Mouse (Mus musculus) CH12.LX (cell line): ENCODE data around the gene Tmem245. TPM values are rescaled to one million over a fixed set of nuclear protein-coding genes. Genes with fewer than 3 reads are reported as not detected.

Experiments
- DNase-seq: peaks from one replicate; pipeline ENCODE4 v3.0.0-alpha.2; 2013; ENCODE audit errors: extremely low read depth
- H3K27ac ChIP-seq: 2 replicates; pipeline ENCODE4 v1.5.1; 2012; ENCODE audit warnings: low read depth, mild to moderate bottlenecking, control low read depth, moderate library complexity; ENCODE audit not compliant: insufficient read depth
- H3K27me3 ChIP-seq: replicated peaks from 2 replicates; pipeline ENCODE3; 2012; ENCODE audit warnings: inconsistent platforms
- H3K36me3 ChIP-seq, 2 experiments: replicated peaks in 1 of 2; 2 replicates each; pipeline versions ENCODE3 to v1.6.1; 2012; ENCODE audit warnings: inconsistent platforms in 1 of 2, low read length in 1 of 2, mild to moderate bottlenecking in 1 of 2, mixed read lengths in 1 of 2, moderate library complexity in 1 of 2; ENCODE audit not compliant: control insufficient read depth in 1 of 2, insufficient read depth in 1 of 2
- H3K4me1 ChIP-seq, 2 experiments: 2 replicates each; pipeline ENCODE4 v1.6.1; 2012; ENCODE audit warnings: inconsistent platforms in 1 of 2, moderate library complexity in 1 of 2; ENCODE audit not compliant: insufficient read depth in 2 of 2, control insufficient read depth in 1 of 2
- H3K4me2 ChIP-seq: 2 replicates; pipeline ENCODE4 v1.6.1; 2012; ENCODE audit warnings: low read depth, mild to moderate bottlenecking, control low read depth; ENCODE audit not compliant: poor library complexity, insufficient read depth, severe bottlenecking
- H3K4me3 ChIP-seq, 3 experiments: fragments of 150-350 bp in 1 of 3; sonication (generic) in 1 of 3; replicated peaks in 1 of 3; 2 replicates each; pipeline versions ENCODE3 to v1.5.1; 2011 to 2012; ENCODE audit warnings: low read depth in 2 of 3, low read length in 2 of 3, mild to moderate bottlenecking in 2 of 3, moderate library complexity in 2 of 3, control low read depth in 1 of 3, improper control_type of control experiment in 1 of 3, inconsistent platforms in 1 of 3, mixed read lengths in 1 of 3; ENCODE audit not compliant: poor library complexity in 1 of 3
- H3K79me2 ChIP-seq: replicated peaks from 2 replicates; pipeline ENCODE4 v1.6.1; 2012; ENCODE audit warnings: mild to moderate bottlenecking, moderate library complexity; ENCODE audit not compliant: control insufficient read depth, poor library complexity, insufficient read depth, severe bottlenecking; ENCODE audit errors: extremely low read depth
- H3K9ac ChIP-seq: 2 replicates; pipeline ENCODE4 v1.6.1; 2012; ENCODE audit warnings: low read depth, mild to moderate bottlenecking, control low read depth, moderate library complexity; ENCODE audit not compliant: insufficient read depth
- H3K9me3 ChIP-seq: replicated peaks from 2 replicates; pipeline ENCODE3; 2012; ENCODE audit warnings: low read length, inconsistent platforms, mixed read lengths
- CHD2 ChIP-seq: IDR thresholded peaks from 2 replicates; pipeline ENCODE4 v1.6.1; 2011; ENCODE audit warnings: low read length, improper control_type of control experiment
- CTCF ChIP-seq, 2 experiments: IDR thresholded peaks in 1 of 2; conservative IDR thresholded peaks in 1 of 2; 2 replicates each; pipeline ENCODE4 v1.5.1; 2011 to 2012; ENCODE audit warnings: low read depth in 2 of 2, low read length in 2 of 2, improper control_type of control experiment in 1 of 2, inconsistent platforms in 1 of 2, mild to moderate bottlenecking in 1 of 2, moderate library complexity in 1 of 2
- E2F4 ChIP-seq: IDR thresholded peaks from 2 replicates; pipeline ENCODE4 v1.6.1; 2011; ENCODE audit warnings: low read depth, low read length, improper control_type of control experiment; ENCODE audit not compliant: insufficient replicate concordance
- ETS1 ChIP-seq: conservative IDR thresholded peaks from 2 replicates; pipeline ENCODE4 v1.6.1; 2012; ENCODE audit warnings: low read depth, mild to moderate bottlenecking, inconsistent platforms, low read length, improper control_type of control experiment, moderate library complexity
- GABPA ChIP-seq: IDR thresholded peaks from 2 replicates; pipeline ENCODE4 v1.6.1; 2012; ENCODE audit warnings: low read depth, low read length, improper control_type of control experiment, inconsistent platforms; ENCODE audit not compliant: insufficient replicate concordance
- IRF4 ChIP-seq: IDR thresholded peaks from 2 replicates; pipeline ENCODE4 v1.6.1; 2014; ENCODE audit warnings: low read depth, mild to moderate bottlenecking, inconsistent platforms, low read length, improper control_type of control experiment
- JUN ChIP-seq: IDR thresholded peaks from 2 replicates; pipeline ENCODE4 v1.6.1; 2011; ENCODE audit warnings: low read depth, mild to moderate bottlenecking, low read length, improper control_type of control experiment, moderate library complexity; ENCODE audit not compliant: insufficient read depth
- KAT2A ChIP-seq: IDR thresholded peaks from 2 replicates; pipeline ENCODE4 v1.6.1; 2012; ENCODE audit warnings: low read length, improper control_type of control experiment, inconsistent platforms; ENCODE audit not compliant: insufficient replicate concordance
- MAFK ChIP-seq: IDR thresholded peaks from 2 replicates; pipeline ENCODE4 v1.6.1; 2011; ENCODE audit warnings: low read length, improper control_type of control experiment; ENCODE audit not compliant: insufficient replicate concordance
- MAZ ChIP-seq: IDR thresholded peaks from 2 replicates; pipeline ENCODE4 v1.6.1; 2012; ENCODE audit warnings: low read depth, mild to moderate bottlenecking, inconsistent platforms, low read length, improper control_type of control experiment, moderate library complexity
- NELFE ChIP-seq: IDR thresholded peaks from 2 replicates; pipeline ENCODE4 v1.6.1; 2011; ENCODE audit warnings: low read depth, low read length, improper control_type of control experiment
- NRF1 ChIP-seq: IDR thresholded peaks from 2 replicates; pipeline ENCODE4 v1.6.1; 2014; ENCODE audit warnings: low read depth, mild to moderate bottlenecking, inconsistent platforms, low read length, improper control_type of control experiment, moderate library complexity
- PAX5 ChIP-seq: IDR thresholded peaks from 2 replicates; pipeline ENCODE4 v1.6.1; 2012; ENCODE audit warnings: low read length, inconsistent platforms, mixed read lengths
- POLR2A ChIP-seq: IDR thresholded peaks from 2 replicates; pipeline ENCODE4 v1.6.1; 2011; ENCODE audit warnings: low read depth, mild to moderate bottlenecking, improper control_type of control experiment, low read length
- RAD21 ChIP-seq: IDR thresholded peaks from 2 replicates; pipeline ENCODE4 v1.6.1; 2011; ENCODE audit warnings: low read depth, mild to moderate bottlenecking, low read length, improper control_type of control experiment, moderate library complexity
- SMC3 ChIP-seq: IDR thresholded peaks from 2 replicates; pipeline ENCODE4 v1.6.1; 2011; ENCODE audit warnings: low read depth, low read length, improper control_type of control experiment
- TBP ChIP-seq: conservative IDR thresholded peaks from 2 replicates; pipeline ENCODE4 v1.6.1; 2011; ENCODE audit warnings: low read depth, low read length, improper control_type of control experiment
- TCF12 ChIP-seq: IDR thresholded peaks from 2 replicates; pipeline ENCODE4 v1.6.1; 2014; ENCODE audit warnings: low read depth, mild to moderate bottlenecking, inconsistent platforms, low read length, improper control_type of control experiment
- UBTF ChIP-seq: IDR thresholded peaks from 2 replicates; pipeline ENCODE4 v1.6.1; 2012; ENCODE audit warnings: low read depth, mild to moderate bottlenecking, inconsistent platforms, low read length, improper control_type of control experiment, moderate library complexity
- USF1 ChIP-seq: IDR thresholded peaks from 2 replicates; pipeline ENCODE4 v1.6.1; 2014; ENCODE audit warnings: low read depth, mild to moderate bottlenecking, inconsistent platforms, low read length, improper control_type of control experiment
- USF2 ChIP-seq: conservative IDR thresholded peaks from 2 replicates; pipeline ENCODE4 v1.6.1; 2011; ENCODE audit warnings: low read depth, low read length, improper control_type of control experiment
- ZC3H11A ChIP-seq: IDR thresholded peaks from 2 replicates; pipeline ENCODE4 v1.6.1; 2012; ENCODE audit warnings: low read depth, mild to moderate bottlenecking, inconsistent platforms, low read length, improper control_type of control experiment
- ZKSCAN1 ChIP-seq: IDR thresholded peaks from 2 replicates; pipeline ENCODE4 v1.6.1; 2012; ENCODE audit warnings: low read depth, inconsistent platforms, low read length, improper control_type of control experiment, borderline replicate concordance
- ZMIZ1 ChIP-seq: IDR thresholded peaks from 2 replicates; pipeline ENCODE4 v1.6.1; 2012; ENCODE audit warnings: low read depth, mild to moderate bottlenecking, inconsistent platforms, low read length, improper control_type of control experiment
- ZNF384 ChIP-seq: IDR thresholded peaks from 2 replicates; pipeline ENCODE4 v1.6.1; 2012; ENCODE audit warnings: low read depth, low read length, improper control_type of control experiment, inconsistent platforms
- dilution Hi-C: fragments of 300-500 bp; cut with MboI; formaldehyde crosslinking; loops from 2 replicates; pipeline ENCODE4 v1.14.3; 2020; ENCODE audit warnings: low sequenced_read_pairs; ENCODE audit not compliant: extremely low pct_unique_long_range_greater_than_20kb, extremely low pct_ligation_motif_present
- in situ Hi-C: fragments of 300-500 bp; cut with MboI; formaldehyde crosslinking; loops from 3 replicates; pipeline ENCODE4 v1.14.3; 2019; ENCODE audit warnings: low sequenced_read_pairs, low pct_ligation_motif_present, low pct_unique_long_range_greater_than_20kb, mixed read lengths
- polyA plus RNA-seq: library from polyadenylated mRNA; unstranded; fragments of >175 nt; gene quantifications from 2 replicates; pipeline ENCODE4 v1.2.1, GENCODE M21; 2012; ENCODE audit warnings: low read depth; ENCODE audit not compliant: insufficient read length
- total RNA-seq, 2 experiments: library from RNA; depleted of rRNA; stranded (reverse); fragments of 300-350 nt in 1 of 2; fragments of >200 nt in 1 of 2; gene quantifications; 2 replicates each; pipeline ENCODE4 v1.2.3; 2012 to 2014

The Tmem245 gene
- total and polyA plus RNA-seq, 3 experiments, result 4.4 to 9.0 (median 5.6) TPM

DNA sequence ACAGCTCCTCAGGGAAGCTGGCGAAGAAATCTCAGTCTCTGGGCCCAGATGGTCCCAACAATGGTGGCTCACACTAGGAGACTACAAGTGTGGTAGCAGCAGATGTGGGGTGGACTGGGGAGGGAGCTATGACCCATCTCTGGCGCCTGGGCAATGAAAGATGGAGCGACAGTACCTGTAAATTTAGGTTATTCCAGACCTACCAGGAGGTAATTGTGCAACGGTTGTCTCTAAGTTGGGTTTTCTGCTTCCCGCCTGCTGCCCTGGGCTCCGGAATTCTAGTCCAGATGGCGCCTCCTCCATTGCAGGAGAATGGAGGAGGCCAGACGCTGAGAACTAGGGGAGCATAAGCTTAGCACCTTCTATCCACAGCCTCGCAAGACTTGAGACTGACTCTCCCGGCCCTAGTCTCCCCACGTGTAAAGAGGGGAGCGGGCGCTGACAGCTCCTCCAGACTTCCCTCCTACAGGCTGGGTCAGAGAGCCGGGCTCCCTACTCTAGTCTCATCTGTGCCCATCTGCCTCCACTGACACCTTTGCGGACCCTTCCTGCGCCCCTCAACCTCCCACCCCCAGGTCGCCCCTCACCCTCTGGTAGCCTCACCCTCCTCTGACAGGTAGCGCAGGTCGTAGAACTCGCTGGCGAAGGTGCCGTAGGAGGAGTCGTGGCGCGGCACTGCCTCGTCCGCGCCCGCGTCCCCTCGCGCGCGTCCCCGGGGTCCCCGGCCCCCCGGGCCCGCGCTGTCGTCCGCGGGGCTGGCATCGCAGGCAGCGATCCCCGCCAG lies 42.4 kb upstream of the Tmem245 start:
- H3K27me3 ChIP-seq, result no peaks in the 10 kb centered on the region
- DNase-seq, result no peak
- H3K27ac ChIP-seq, result no peak overlapping the region
- in situ Hi-C loops, result no loop called here
- dilution Hi-C loops, result no loop called here
- H3K9me3 ChIP-seq, result no peaks in the 10 kb centered on the region
- H3K79me2 ChIP-seq, result no peaks in the 10 kb centered on the region
- no peak overlapping the region for H3K9ac ChIP-seq
- TF ChIP-seq ETS1, result no peak
- TF ChIP-seq PAX5, result no peak
- TF ChIP-seq CHD2, result no peak
- TF ChIP-seq JUN, result no peak
- no peak for TF ChIP-seq POLR2A
- TF ChIP-seq SMC3, result no peak
- no peak for TF ChIP-seq NELFE
- no peak for TF ChIP-seq TCF12
- no peak for TF ChIP-seq USF1
- no peak for TF ChIP-seq CTCF (conservative IDR thresholded peaks at IDR 0.05 in 1 of 2, IDR thresholded peaks at IDR 0.05 in 1 of 2; ENCODE audit: low read depth in 2 of 2, low read length in 2 of 2)
- TF ChIP-seq MAZ, result no peak
- no peak for TF ChIP-seq KAT2A
- TF ChIP-seq ZC3H11A, result no peak
- TF ChIP-seq ZMIZ1, result no peak
- no peak for TF ChIP-seq NRF1
- TF ChIP-seq UBTF, result no peak
- TF ChIP-seq IRF4, result no peak
- TF ChIP-seq GABPA, result no peak
- H3K36me3 ChIP-seq, result no peaks in the 10 kb centered on the region
- H3K4me3 ChIP-seq, result no peak overlapping the region
- no peaks in the 10 kb centered on the region for H3K4me1 ChIP-seq
- H3K4me2 ChIP-seq, result no peak overlapping the region

DNA sequence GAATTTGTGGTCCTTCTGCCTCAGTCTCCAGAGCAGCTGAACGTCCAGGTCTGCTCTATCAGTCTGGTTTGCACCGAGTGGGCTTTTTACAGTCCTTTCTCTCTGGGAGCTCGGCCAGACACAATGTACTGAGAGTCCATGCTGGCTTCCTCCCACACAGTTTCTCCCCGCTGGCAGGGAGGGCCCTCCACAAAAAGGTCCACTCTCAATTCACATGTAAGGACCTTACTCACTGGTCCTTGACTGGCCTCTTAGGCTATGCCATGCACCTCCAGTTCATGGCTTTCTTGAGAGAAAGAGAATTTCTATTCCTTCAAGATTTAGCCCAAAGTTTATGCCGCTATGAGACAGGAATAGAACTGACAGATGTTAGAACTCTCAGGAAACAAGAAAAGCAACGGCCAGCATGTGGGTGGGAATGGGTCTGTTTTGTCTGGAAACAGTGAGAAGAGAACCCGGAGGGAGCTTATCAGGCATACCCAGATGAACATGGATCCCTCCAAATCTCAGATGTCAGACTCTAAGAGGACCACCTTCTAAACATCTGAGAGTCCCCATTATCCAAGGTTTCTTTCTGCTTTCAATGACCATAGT lies 18.4 kb upstream of the Tmem245 start:
- in situ Hi-C loops, result no loop called here
- H3K4me1 ChIP-seq, result no peaks in the 10 kb centered on the region
- TF ChIP-seq ZKSCAN1 (no peak), USF2 (no peak), ZC3H11A (no peak), TBP (no peak), IRF4 (no peak), CHD2 (no peak), GABPA (no peak), TCF12 (no peak), ZNF384 (no peak), RAD21 (no peak), MAFK (no peak), CTCF (conservative IDR thresholded peaks at IDR 0.05 in 1 of 2, IDR thresholded peaks at IDR 0.05 in 1 of 2; ENCODE audit: low read depth in 2 of 2, low read length in 2 of 2) (no peak), POLR2A (no peak), ZMIZ1 (no peak), E2F4 (no peak)
- TF ChIP-seq, all 38 proteins: peak for 0
- Histone ChIP-seq H3K4me2 (no peak overlapping the region), H3K36me3 (no peaks in the 10 kb centered on the region), H3K27ac (no peak overlapping the region), H3K79me2 (no peaks in the 10 kb centered on the region), H3K9me3 (no peaks in the 10 kb centered on the region), H3K4me3 (no peak overlapping the region), H3K9ac (no peak overlapping the region), H3K27me3 (no peaks in the 10 kb centered on the region)
- dilution Hi-C loops, result no loop called here
- DNase-seq, result no peak
